Mouse (Mus musculus) hindbrain, embryonic 11.5 days (tissue): ENCODE data around the gene Car14. TPM values are rescaled to one million over a fixed set of nuclear protein-coding genes. Genes with fewer than 3 reads are reported as not detected.
"Not testable (repeated sequence)": the region's sequence is repeated elsewhere in the genome, so short reads cannot be mapped to it uniquely, and the experiment has no call there.

ENCODE experiments used
- ATAC-seq: fragments of 200-750 bp; cut with Nextera tagmentation; 2 replicates; pipeline ENCODE4 v1.8.0; 2017; ENCODE audit warnings: mild to moderate bottlenecking, moderate TSS enrichment, moderate library complexity; ENCODE audit not compliant: low FRiP score
- DNase-seq: peaks from one replicate; pipeline ENCODE4 v3.0.0-alpha.2; 2015; ENCODE audit warnings: low spot score
- H3K27ac ChIP-seq: fragments of 300-500 bp; sonication (generic); 2 replicates; pipeline ENCODE4 v1.5.1; 2014; ENCODE audit warnings: mild to moderate bottlenecking, low read depth, low read length
- H3K27me3 ChIP-seq: fragments of 300-500 bp; sonication (generic); 2 replicates; pipeline ENCODE4 v1.6.1; 2014; ENCODE audit warnings: mild to moderate bottlenecking, low read length, moderate library complexity, mixed read lengths; ENCODE audit not compliant: control insufficient read depth, insufficient read depth
- H3K36me3 ChIP-seq: fragments of 300-500 bp; sonication (generic); 2 replicates; pipeline ENCODE4 v1.6.1; 2014; ENCODE audit warnings: mild to moderate bottlenecking, low read length, moderate library complexity, mixed read lengths; ENCODE audit not compliant: control insufficient read depth, insufficient read depth
- H3K4me1 ChIP-seq: fragments of 300-500 bp; sonication (generic); replicated peaks from 2 replicates; pipeline ENCODE4 v1.6.1; 2014; ENCODE audit warnings: low read length, mixed read lengths; ENCODE audit not compliant: control insufficient read depth, insufficient read depth
- H3K4me2 ChIP-seq: fragments of 300-500 bp; sonication (generic); replicated peaks from 2 replicates; pipeline ENCODE4 v1.6.1; 2014; ENCODE audit warnings: mild to moderate bottlenecking, low read depth, low read length
- H3K4me3 ChIP-seq: fragments of 300-500 bp; sonication (generic); 2 replicates; pipeline ENCODE4 v1.5.1; 2014; ENCODE audit warnings: low read depth, low read length
- H3K9ac ChIP-seq: fragments of 300-500 bp; sonication (generic); 2 replicates; pipeline ENCODE4 v1.6.1; 2014; ENCODE audit warnings: low read depth, low read length
- H3K9me3 ChIP-seq: fragments of 300-500 bp; sonication (generic); 2 replicates; pipeline ENCODE4 v1.6.1; 2016; ENCODE audit warnings: low read length; ENCODE audit not compliant: control insufficient read depth
- WGBS: fragments of 180-500 bp; shearing (Covaris S2); extraction: QIAGEN DNeasy Blood & Tissue Kit; methylation state at CpG from one replicate; pipeline ENCODE4 v1.1.7; 2014; 5-methylcytosine and 5-hydroxymethylcytosine counted together
- polyA plus RNA-seq: library from polyadenylated mRNA; unstranded; fragments of >200 nt; fragmentation: Nextera tagmentation; extraction: Ambion mirVana; gene quantifications from 2 replicates; pipeline ENCODE4 v1.2.1, GENCODE M21; 2014

Car14 gene
- polyA plus RNA-seq: 26.5 and 27.8 TPM in 2 replicates

- Histone ChIP-seq H3K4me3 (peak within 1 kb of the TSS; percentile 32), H3K36me3 (no peaks in the 10 kb centered on the region), H3K4me2 (peak within 1 kb of the TSS; percentile 52), H3K9me3 (no peaks in the 10 kb centered on the region), H3K4me1 (peaks cover 13% of the 10 kb centered on the region), H3K27me3 (no peaks in the 10 kb centered on the region), H3K27ac (peak within 1 kb of the TSS; percentile 66), H3K9ac (peak within 1 kb of the TSS; percentile 65)
- peak; percentile 58 for DNase-seq
- under 1% methylated on average over 15 of the region's 15 CpGs for WGBS
- ATAC-seq: peak; percentile 50
Measured at GRCm38 (mm10) chr3:95904568-95904967, at the start of gene Car14. Gene Car14 (minus strand): TSS chr3:95904691.

DNA sequence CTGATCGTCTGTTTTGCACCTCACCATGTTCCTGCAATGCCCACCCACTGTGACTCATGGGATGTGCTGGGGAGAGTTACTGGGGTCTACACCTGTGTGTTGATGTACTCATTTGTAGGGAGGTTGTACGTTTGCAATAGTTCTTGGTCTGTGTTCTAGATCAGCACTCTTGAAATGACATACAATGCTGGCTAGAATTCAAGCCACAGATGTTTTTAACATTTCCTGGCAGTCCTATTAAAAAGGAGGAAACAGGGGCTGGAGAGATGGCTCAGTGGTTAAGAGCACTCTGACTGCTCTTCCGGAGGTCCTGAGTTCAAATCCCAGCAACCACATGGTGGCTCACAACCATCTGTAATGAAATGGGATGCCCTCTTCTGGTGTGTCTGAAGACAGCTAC, 49.0 kb upstream of the Car14 start:
- H3K9me3 ChIP-seq: no peaks in the 10 kb centered on the region
- ATAC-seq (no peak), DNase-seq (no peak)
- H3K27me3 ChIP-seq: no peaks in the 10 kb centered on the region
- H3K27ac ChIP-seq: peak overlapping the region; percentile 76
- H3K4me2 ChIP-seq: no peak overlapping the region
- H3K9ac ChIP-seq: peak overlapping the region; percentile 29; the same call in 1 of the 2 replicates
- 67% methylated on average over 3 of the region's 3 CpGs for WGBS
- H3K4me1 ChIP-seq: no peaks in the 10 kb centered on the region
- no peaks in the 10 kb centered on the region for H3K36me3 ChIP-seq
- H3K4me3 ChIP-seq: no peak overlapping the region

- peak overlapping the region; percentile 76 for H3K27ac ChIP-seq
- H3K27me3 ChIP-seq: no peaks in the 10 kb centered on the region
- no peaks in the 10 kb centered on the region for H3K4me1 ChIP-seq
- H3K9ac ChIP-seq: peak overlapping the region; percentile 29; the same call in 1 of the 2 replicates
- no peak overlapping the region for H3K4me2 ChIP-seq
- DNase-seq (peak; percentile 58), ATAC-seq (no peak)
- H3K4me3 ChIP-seq: no peak overlapping the region
- no peaks in the 10 kb centered on the region for H3K36me3 ChIP-seq
- H3K9me3 ChIP-seq: no peaks in the 10 kb centered on the region
Measured at GRCm38 (mm10) chr3:95953023-95953422, 48.5 kb upstream of the Car14 start.

GRCm38 (mm10) chr3:95951566-95951965, 47.1 kb upstream of the Car14 start:
- peak overlapping the region; percentile 71 for H3K4me2 ChIP-seq
- peak overlapping the region; percentile 43 for H3K4me3 ChIP-seq
- not testable (repeated sequence) for H3K4me1 ChIP-seq, H3K9me3 ChIP-seq, DNase-seq, H3K27me3 ChIP-seq, H3K36me3 ChIP-seq
- peak overlapping the region; percentile 58 for H3K9ac ChIP-seq
- H3K27ac ChIP-seq: peak overlapping the region; percentile 95
- ATAC-seq: peak; percentile 34
- 74% methylated on average over 12 of the region's 12 CpGs for WGBS

GRCm38 (mm10) chr3:95950763-95951551, 46.5 kb upstream of the Car14 start:
- ATAC-seq: peak; percentile 95
- H3K27me3 ChIP-seq: no peaks in the 10 kb centered on the region
- peak overlapping the region; percentile 95 for H3K27ac ChIP-seq
- peak overlapping the region; percentile 43 for H3K4me3 ChIP-seq
- WGBS: 2% methylated on average over 49 of the region's 49 CpGs
- no peaks in the 10 kb centered on the region for H3K9me3 ChIP-seq
- no peaks in the 10 kb centered on the region for H3K4me1 ChIP-seq
- H3K9ac ChIP-seq: peak overlapping the region; percentile 58
- DNase-seq: peak; percentile 93
- peak overlapping the region; percentile 71 for H3K4me2 ChIP-seq
- no peaks in the 10 kb centered on the region for H3K36me3 ChIP-seq

GRCm38 (mm10) chr3:95948325-95948724, 43.8 kb upstream of the Car14 start:
- Histone ChIP-seq H3K36me3 (no peaks in the 10 kb centered on the region), H3K4me1 (no peaks in the 10 kb centered on the region), H3K9ac (no peak overlapping the region), H3K27me3 (no peaks in the 10 kb centered on the region), H3K4me3 (no peak overlapping the region), H3K9me3 (no peaks in the 10 kb centered on the region), H3K4me2 (no peak overlapping the region), H3K27ac (no peak overlapping the region)
- WGBS: 91% methylated on average over 5 of the region's 5 CpGs
- ATAC-seq: no peak
- DNase-seq: no peak

DNA sequence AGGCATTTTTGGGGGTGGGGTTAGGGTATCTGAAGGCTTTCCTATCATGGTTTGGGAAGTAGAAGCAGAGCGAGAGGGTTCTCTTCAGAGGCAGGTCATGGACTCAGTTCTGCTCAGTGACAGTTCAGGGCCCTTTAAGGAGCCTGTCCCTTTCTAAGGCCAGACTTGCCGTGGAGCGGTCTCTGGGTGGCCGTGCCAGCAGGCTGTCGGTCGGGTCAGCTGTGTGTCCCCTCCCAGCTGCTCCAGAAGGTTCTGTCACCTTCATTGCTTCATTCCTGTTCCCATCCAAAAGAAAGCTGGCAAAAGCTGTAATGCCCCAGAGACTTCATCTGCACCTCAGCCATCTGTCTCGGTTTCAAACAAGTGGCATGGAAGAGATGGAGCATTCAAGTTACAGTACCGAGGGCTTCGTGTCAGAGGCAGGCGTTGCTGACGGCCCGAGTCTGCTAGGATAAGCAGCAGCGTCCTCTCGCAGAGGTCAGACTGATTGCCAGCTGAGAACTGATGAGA, 41.3 kb upstream of the Car14 start:
- ATAC-seq (no peak), DNase-seq (no peak)
- Histone ChIP-seq H3K4me3 (no peak overlapping the region), H3K27me3 (no peaks in the 10 kb centered on the region), H3K4me2 (no peak overlapping the region; the same call in 1 of the 2 replicates), H3K9ac (no peak overlapping the region), H3K36me3 (peaks cover 9% of the 10 kb centered on the region), H3K27ac (no peak overlapping the region), H3K4me1 (no peaks in the 10 kb centered on the region), H3K9me3 (no peaks in the 10 kb centered on the region)
- WGBS: 90% methylated on average over 14 of the region's 14 CpGs

- Histone ChIP-seq H3K9me3 (no peaks in the 10 kb centered on the region), H3K27ac (no peak overlapping the region), H3K4me3 (no peak overlapping the region), H3K4me1 (no peaks in the 10 kb centered on the region), H3K9ac (no peak overlapping the region), H3K36me3 (peaks cover 12% of the 10 kb centered on the region), H3K27me3 (no peaks in the 10 kb centered on the region), H3K4me2 (no peak overlapping the region)
- no peak for DNase-seq
- no peak for ATAC-seq
- 92% methylated on average over 8 of the region's 8 CpGs for WGBS
Measured at GRCm38 (mm10) chr3:95944742-95945141, 40.3 kb upstream of the Car14 start.

DNA sequence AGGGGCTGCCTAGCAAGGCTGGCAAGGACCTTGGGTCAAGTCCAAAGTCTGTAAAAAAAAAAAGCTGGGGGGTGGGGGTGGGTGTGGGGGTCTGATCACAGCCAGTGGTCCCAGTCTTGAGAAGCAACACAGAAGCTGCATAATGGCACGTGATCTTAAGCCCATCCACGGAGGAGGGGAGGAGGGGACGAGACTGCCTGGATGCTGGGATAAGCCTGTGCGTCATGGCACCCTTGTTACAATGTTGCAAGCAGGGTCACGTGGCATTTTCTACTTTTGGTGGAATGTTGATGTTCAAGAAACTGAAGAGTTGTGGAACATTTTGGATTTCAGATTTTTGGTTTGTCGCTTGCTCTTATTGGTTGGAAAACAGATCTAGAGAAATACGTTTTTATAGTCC, 38.7 kb upstream of the Car14 start:
- Histone ChIP-seq H3K9ac (no peak overlapping the region), H3K4me3 (no peak overlapping the region), H3K27me3 (no peaks in the 10 kb centered on the region), H3K9me3 (no peaks in the 10 kb centered on the region), H3K4me2 (no peak overlapping the region), H3K27ac (no peak overlapping the region), H3K4me1 (no peaks in the 10 kb centered on the region), H3K36me3 (peaks cover 21% of the 10 kb centered on the region)
- ATAC-seq (no peak), DNase-seq (no peak)
- 96% methylated on average over 7 of the region's 7 CpGs for WGBS
